Mouse (Mus musculus): ENCODE results near the gene Rhox3a2. TPM values are rescaled to one million over a fixed set of nuclear protein-coding genes. Genes with fewer than 3 reads are reported as not detected.
"Not testable (repeated sequence)": the region's sequence is repeated elsewhere in the genome, so short reads cannot be mapped to it uniquely, and the experiment has no call there.

Gene Rhox3a2
- total RNA-seq (2012; rRNA removed) (not detected in 2 replicates), polyA plus RNA-seq (2012; ENCODE audit: insufficient read depth in 1 of 2, insufficient read length in 2 of 2, low read depth in 1 of 2, low replicate concordance in 2 of 2, missing spikeins in 1 of 2) (not detected)

DNA sequence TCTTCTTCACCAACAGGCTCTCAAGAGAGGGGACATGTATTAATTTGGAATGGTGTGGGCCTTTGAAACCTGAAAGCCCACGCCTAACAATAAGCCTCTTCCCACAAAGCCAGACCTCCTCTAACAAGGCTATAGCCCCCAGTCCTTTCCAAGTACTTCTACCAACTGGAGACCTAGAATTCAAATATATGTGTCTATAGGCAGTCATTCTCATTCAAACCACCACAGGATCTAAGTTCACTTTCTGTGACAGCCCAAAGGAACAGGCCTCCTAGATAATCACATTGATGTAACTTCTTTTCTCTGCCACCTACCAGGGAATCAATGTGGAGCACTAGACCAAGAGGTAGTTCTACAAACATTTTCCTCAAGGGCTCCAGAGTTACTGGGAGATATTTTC, at the start of gene Rhox3a2:
TSS of gene Rhox3a2 (plus strand) at position 301 of the 400 bp plus-strand sequence.
- not testable (repeated sequence) for H3K4me3 ChIP-seq (ENCODE audit: control insufficient read depth in 1 of 2, insufficient read depth in 1 of 2, low read depth in 2 of 2, low read length in 2 of 2); H3K4me1 ChIP-seq (ENCODE audit: control insufficient read depth in 1 of 2, insufficient read depth in 2 of 2, low read length in 2 of 2); H3K27ac ChIP-seq (ENCODE audit: control insufficient read depth, low read depth, low read length); H3K9me3 ChIP-seq (replicated peaks; ENCODE audit: insufficient read depth, low read length); H3K79me2 ChIP-seq (ENCODE audit: control insufficient read depth, insufficient read depth, low read length, poor library complexity); H3K27me3 ChIP-seq (ENCODE audit: control insufficient read depth in 1 of 2, insufficient read depth in 2 of 2, low read length in 2 of 2); DNase-seq (ENCODE audit: low read depth, low spot score); H3K9ac ChIP-seq (ENCODE audit: control insufficient read depth, low read depth, low read length, poor library complexity, severe bottlenecking); H3K36me3 ChIP-seq (ENCODE audit: control insufficient read depth in 1 of 2, insufficient read depth in 2 of 2, low read length in 2 of 2)

DNA sequence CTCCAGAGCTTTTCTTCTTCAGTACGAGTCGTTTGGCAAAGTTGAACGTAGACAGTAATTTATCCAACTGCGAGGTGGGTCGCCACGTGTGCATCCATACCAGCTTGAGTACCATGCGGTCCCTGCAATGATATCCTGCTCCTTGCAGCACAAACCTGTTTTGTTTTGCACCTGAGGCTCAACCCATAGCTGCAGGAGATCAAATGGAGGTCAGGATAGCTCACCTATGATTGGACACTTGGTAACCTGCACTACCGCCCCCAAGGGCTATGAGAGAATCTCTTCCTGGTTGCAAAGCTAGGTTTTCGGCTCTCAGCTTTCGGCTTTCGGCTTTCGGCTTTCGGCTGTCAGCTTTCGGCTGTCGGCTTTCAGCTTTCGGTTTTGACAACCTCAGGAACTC, 10.7 kb downstream of the Rhox3a2 start, which contains the start of gene Rhox4a2:
TSS of gene Rhox4a2 (plus strand) at position 301 of the 400 bp plus-strand sequence.
- H3K4me1 ChIP-seq (ENCODE audit: control insufficient read depth in 1 of 2, insufficient read depth in 2 of 2, low read length in 2 of 2); DNase-seq (ENCODE audit: low read depth, low spot score); H3K4me3 ChIP-seq (ENCODE audit: control insufficient read depth in 1 of 2, insufficient read depth in 1 of 2, low read depth in 2 of 2, low read length in 2 of 2); H3K79me2 ChIP-seq (ENCODE audit: control insufficient read depth, insufficient read depth, low read length, poor library complexity); H3K9me3 ChIP-seq (replicated peaks; ENCODE audit: insufficient read depth, low read length); H3K9ac ChIP-seq (ENCODE audit: control insufficient read depth, low read depth, low read length, poor library complexity, severe bottlenecking); H3K27ac ChIP-seq (ENCODE audit: control insufficient read depth, low read depth, low read length); H3K27me3 ChIP-seq (ENCODE audit: control insufficient read depth in 1 of 2, insufficient read depth in 2 of 2, low read length in 2 of 2); H3K36me3 ChIP-seq (ENCODE audit: control insufficient read depth in 1 of 2, insufficient read depth in 2 of 2, low read length in 2 of 2): not testable (repeated sequence)

DNA sequence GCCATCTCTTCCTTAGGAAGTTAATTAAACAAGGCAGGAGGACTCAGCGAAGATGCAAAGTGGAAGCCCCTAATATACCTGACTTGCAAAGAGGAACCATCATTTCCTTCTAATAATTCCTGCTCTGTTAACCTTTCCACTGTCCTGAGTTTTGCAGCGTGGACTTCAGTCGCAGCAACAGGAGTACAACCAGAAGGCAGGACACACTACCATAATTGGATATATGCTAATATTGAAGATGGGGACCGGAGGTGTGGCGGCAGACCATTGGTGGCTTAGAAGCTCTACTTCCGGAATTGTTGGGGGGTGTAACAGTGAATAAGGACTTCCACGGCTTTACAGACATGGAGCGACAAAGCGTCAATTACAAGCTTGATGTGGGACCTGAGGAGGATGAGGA, 31.9 kb downstream of the Rhox3a2 start, which contains the start of gene Rhox2b:
TSS of gene Rhox2b (plus strand) at position 301 of the 400 bp plus-strand sequence.
- not testable (repeated sequence) for H3K4me1 ChIP-seq (ENCODE audit: control insufficient read depth in 1 of 2, insufficient read depth in 2 of 2, low read length in 2 of 2); H3K79me2 ChIP-seq (ENCODE audit: control insufficient read depth, insufficient read depth, low read length, poor library complexity); H3K9me3 ChIP-seq (replicated peaks; ENCODE audit: insufficient read depth, low read length); H3K4me3 ChIP-seq (ENCODE audit: control insufficient read depth in 1 of 2, insufficient read depth in 1 of 2, low read depth in 2 of 2, low read length in 2 of 2); H3K27ac ChIP-seq (ENCODE audit: control insufficient read depth, low read depth, low read length); DNase-seq (ENCODE audit: low read depth, low spot score); H3K9ac ChIP-seq (ENCODE audit: control insufficient read depth, low read depth, low read length, poor library complexity, severe bottlenecking); H3K27me3 ChIP-seq (ENCODE audit: control insufficient read depth in 1 of 2, insufficient read depth in 2 of 2, low read length in 2 of 2); H3K36me3 ChIP-seq (ENCODE audit: control insufficient read depth in 1 of 2, insufficient read depth in 2 of 2, low read length in 2 of 2)

DNA sequence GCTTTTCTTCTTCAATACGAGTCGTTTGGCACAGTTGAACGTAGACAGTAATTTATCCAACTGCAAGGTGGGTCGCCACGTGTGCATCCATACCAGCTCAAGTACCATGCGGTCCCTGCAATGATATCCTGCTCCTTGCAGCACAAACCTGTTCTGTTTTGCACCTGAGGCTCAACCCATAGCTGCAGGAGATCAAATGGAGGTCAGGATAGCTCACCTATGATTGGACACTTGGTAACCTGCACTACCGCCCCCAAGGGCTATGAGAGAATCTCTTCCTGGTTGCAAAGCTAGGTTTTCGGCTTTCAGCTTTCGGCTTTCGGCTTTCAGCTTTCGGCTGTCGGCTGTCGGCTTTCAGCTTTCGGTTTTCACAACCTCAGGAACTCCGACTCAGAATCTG, 52.4 kb downstream of the Rhox3a2 start, which contains the start of gene Rhox4b:
TSS of gene Rhox4b (plus strand) at position 301 of the 400 bp plus-strand sequence.
- H3K9ac ChIP-seq (ENCODE audit: control insufficient read depth, low read depth, low read length, poor library complexity, severe bottlenecking); H3K9me3 ChIP-seq (replicated peaks; ENCODE audit: insufficient read depth, low read length); H3K27ac ChIP-seq (ENCODE audit: control insufficient read depth, low read depth, low read length); H3K79me2 ChIP-seq (ENCODE audit: control insufficient read depth, insufficient read depth, low read length, poor library complexity); DNase-seq (ENCODE audit: low read depth, low spot score); H3K4me1 ChIP-seq (ENCODE audit: control insufficient read depth in 1 of 2, insufficient read depth in 2 of 2, low read length in 2 of 2); H3K4me3 ChIP-seq (ENCODE audit: control insufficient read depth in 1 of 2, insufficient read depth in 1 of 2, low read depth in 2 of 2, low read length in 2 of 2); H3K27me3 ChIP-seq (ENCODE audit: control insufficient read depth in 1 of 2, insufficient read depth in 2 of 2, low read length in 2 of 2); H3K36me3 ChIP-seq (ENCODE audit: control insufficient read depth in 1 of 2, insufficient read depth in 2 of 2, low read length in 2 of 2): not testable (repeated sequence)

Other genes with a start within 250 kb of the Rhox3a2 start
- gene Akap14, start 211.2 kb upstream of the Rhox3a2 start, total RNA-seq (2012; rRNA removed), result not detected in 2 replicates
- under 1 TPM in 1 of 2 experiments, not detected in 1; 0.08 TPM for gene Akap14, start 211.2 kb upstream of the Rhox3a2 start, polyA plus RNA-seq (2012; ENCODE audit: insufficient read depth in 1 of 2, insufficient read length in 2 of 2, low read depth in 1 of 2, low replicate concordance in 2 of 2, missing spikeins in 1 of 2)
- 322 and 341 TPM in 2 replicates for gene Ndufa1, start 188.9 kb upstream of the Rhox3a2 start, total RNA-seq (2012; rRNA removed)
- gene Ndufa1, start 188.9 kb upstream of the Rhox3a2 start, polyA plus RNA-seq (2012; ENCODE audit: insufficient read depth in 1 of 2, insufficient read length in 2 of 2, low read depth in 1 of 2, low replicate concordance in 2 of 2, missing spikeins in 1 of 2), result 100 to 1,000 TPM in 1 of 2 experiments, not detected in 1; 245 TPM
- gene Rnf113a1, start 188.8 kb upstream of the Rhox3a2 start, total RNA-seq (2012; rRNA removed), result 6.1 and 6.7 TPM in 2 replicates
- gene Rnf113a1, start 188.8 kb upstream of the Rhox3a2 start, polyA plus RNA-seq (2012; ENCODE audit: insufficient read depth in 1 of 2, insufficient read length in 2 of 2, low read depth in 1 of 2, low replicate concordance in 2 of 2, missing spikeins in 1 of 2), result 1 to 10 TPM in 1 of 2 experiments, not detected in 1; 8.8 TPM
- not detected in 2 replicates for gene Gm9, start 169.0 kb upstream of the Rhox3a2 start, total RNA-seq (2012; rRNA removed)
- gene Gm9, start 169.0 kb upstream of the Rhox3a2 start, polyA plus RNA-seq (2012; ENCODE audit: insufficient read depth in 1 of 2, insufficient read length in 2 of 2, low read depth in 1 of 2, low replicate concordance in 2 of 2, missing spikeins in 1 of 2), result not detected
- gene Rhox1, start 157.8 kb upstream of the Rhox3a2 start, total RNA-seq (2012; rRNA removed), result not detected in 2 replicates
- gene Rhox1, start 157.8 kb upstream of the Rhox3a2 start, polyA plus RNA-seq (2012; ENCODE audit: insufficient read depth in 1 of 2, insufficient read length in 2 of 2, low read depth in 1 of 2, low replicate concordance in 2 of 2, missing spikeins in 1 of 2), result not detected
- gene Rhox2a, start 135.1 kb upstream of the Rhox3a2 start, total RNA-seq (2012; rRNA removed), result not detected in 2 replicates
- not detected for gene Rhox2a, start 135.1 kb upstream of the Rhox3a2 start, polyA plus RNA-seq (2012; ENCODE audit: insufficient read depth in 1 of 2, insufficient read length in 2 of 2, low read depth in 1 of 2, low replicate concordance in 2 of 2, missing spikeins in 1 of 2)
- not detected in 2 replicates for gene Rhox3a, start 130.1 kb upstream of the Rhox3a2 start, total RNA-seq (2012; rRNA removed)
- gene Rhox3a, start 130.1 kb upstream of the Rhox3a2 start, polyA plus RNA-seq (2012; ENCODE audit: insufficient read depth in 1 of 2, insufficient read length in 2 of 2, low read depth in 1 of 2, low replicate concordance in 2 of 2, missing spikeins in 1 of 2), result not detected
- gene Rhox4a, start 114.7 kb upstream of the Rhox3a2 start, total RNA-seq (2012; rRNA removed), result not detected in 2 replicates
- gene Rhox4a, start 114.7 kb upstream of the Rhox3a2 start, polyA plus RNA-seq (2012; ENCODE audit: insufficient read depth in 1 of 2, insufficient read length in 2 of 2, low read depth in 1 of 2, low replicate concordance in 2 of 2, missing spikeins in 1 of 2), result not detected
- not detected in 2 replicates for gene Rhox4a2, start 10.8 kb downstream of the Rhox3a2 start, total RNA-seq (2012; rRNA removed)
- gene Rhox4a2, start 10.8 kb downstream of the Rhox3a2 start, polyA plus RNA-seq (2012; ENCODE audit: insufficient read depth in 1 of 2, insufficient read length in 2 of 2, low read depth in 1 of 2, low replicate concordance in 2 of 2, missing spikeins in 1 of 2), result not detected
- gene Rhox2b, start 32.0 kb downstream of the Rhox3a2 start, total RNA-seq (2012; rRNA removed), result not detected in 2 replicates
- not detected for gene Rhox2b, start 32.0 kb downstream of the Rhox3a2 start, polyA plus RNA-seq (2012; ENCODE audit: insufficient read depth in 1 of 2, insufficient read length in 2 of 2, low read depth in 1 of 2, low replicate concordance in 2 of 2, missing spikeins in 1 of 2)
- gene Rhox4b, start 52.5 kb downstream of the Rhox3a2 start, total RNA-seq (2012; rRNA removed), result not detected in 2 replicates
- gene Rhox4b, start 52.5 kb downstream of the Rhox3a2 start, polyA plus RNA-seq (2012; ENCODE audit: insufficient read depth in 1 of 2, insufficient read length in 2 of 2, low read depth in 1 of 2, low replicate concordance in 2 of 2, missing spikeins in 1 of 2), result not detected
- not detected in 2 replicates for gene Rhox2c, start 73.7 kb downstream of the Rhox3a2 start, total RNA-seq (2012; rRNA removed)
- gene Rhox2c, start 73.7 kb downstream of the Rhox3a2 start, polyA plus RNA-seq (2012; ENCODE audit: insufficient read depth in 1 of 2, insufficient read length in 2 of 2, low read depth in 1 of 2, low replicate concordance in 2 of 2, missing spikeins in 1 of 2), result not detected
- not detected in 2 replicates for gene Rhox3c, start 78.6 kb downstream of the Rhox3a2 start, total RNA-seq (2012; rRNA removed)
- gene Rhox3c, start 78.6 kb downstream of the Rhox3a2 start, polyA plus RNA-seq (2012; ENCODE audit: insufficient read depth in 1 of 2, insufficient read length in 2 of 2, low read depth in 1 of 2, low replicate concordance in 2 of 2, missing spikeins in 1 of 2), result not detected
- not detected in 2 replicates for gene Rhox4c, start 100.3 kb downstream of the Rhox3a2 start, total RNA-seq (2012; rRNA removed)
- not detected for gene Rhox4c, start 100.3 kb downstream of the Rhox3a2 start, polyA plus RNA-seq (2012; ENCODE audit: insufficient read depth in 1 of 2, insufficient read length in 2 of 2, low read depth in 1 of 2, low replicate concordance in 2 of 2, missing spikeins in 1 of 2)
- gene Rhox2d, start 113.4 kb downstream of the Rhox3a2 start, total RNA-seq (2012; rRNA removed), result not detected in 2 replicates
- not detected for gene Rhox2d, start 113.4 kb downstream of the Rhox3a2 start, polyA plus RNA-seq (2012; ENCODE audit: insufficient read depth in 1 of 2, insufficient read length in 2 of 2, low read depth in 1 of 2, low replicate concordance in 2 of 2, missing spikeins in 1 of 2)
- not detected in 2 replicates for gene Rhox4d, start 134.3 kb downstream of the Rhox3a2 start, total RNA-seq (2012; rRNA removed)
- gene Rhox4d, start 134.3 kb downstream of the Rhox3a2 start, polyA plus RNA-seq (2012; ENCODE audit: insufficient read depth in 1 of 2, insufficient read length in 2 of 2, low read depth in 1 of 2, low replicate concordance in 2 of 2, missing spikeins in 1 of 2), result not detected
- not detected in 2 replicates for gene Rhox2e, start 150.4 kb downstream of the Rhox3a2 start, total RNA-seq (2012; rRNA removed)
- gene Rhox2e, start 150.4 kb downstream of the Rhox3a2 start, polyA plus RNA-seq (2012; ENCODE audit: insufficient read depth in 1 of 2, insufficient read length in 2 of 2, low read depth in 1 of 2, low replicate concordance in 2 of 2, missing spikeins in 1 of 2), result not detected
- not detected in 2 replicates for gene Rhox3e, start 162.0 kb downstream of the Rhox3a2 start, total RNA-seq (2012; rRNA removed)
- gene Rhox3e, start 162.0 kb downstream of the Rhox3a2 start, polyA plus RNA-seq (2012; ENCODE audit: insufficient read depth in 1 of 2, insufficient read length in 2 of 2, low read depth in 1 of 2, low replicate concordance in 2 of 2, missing spikeins in 1 of 2), result not detected
- not detected in 2 replicates for gene Rhox4e, start 177.4 kb downstream of the Rhox3a2 start, total RNA-seq (2012; rRNA removed)
- gene Rhox4e, start 177.4 kb downstream of the Rhox3a2 start, polyA plus RNA-seq (2012; ENCODE audit: insufficient read depth in 1 of 2, insufficient read length in 2 of 2, low read depth in 1 of 2, low replicate concordance in 2 of 2, missing spikeins in 1 of 2), result not detected
- gene Rhox2f, start 191.4 kb downstream of the Rhox3a2 start, total RNA-seq (2012; rRNA removed), result not detected in 2 replicates
- gene Rhox2f, start 191.4 kb downstream of the Rhox3a2 start, polyA plus RNA-seq (2012; ENCODE audit: insufficient read depth in 1 of 2, insufficient read length in 2 of 2, low read depth in 1 of 2, low replicate concordance in 2 of 2, missing spikeins in 1 of 2), result not detected
- not detected in 2 replicates for gene Rhox3f, start 201.0 kb downstream of the Rhox3a2 start, total RNA-seq (2012; rRNA removed)
- not detected for gene Rhox3f, start 201.0 kb downstream of the Rhox3a2 start, polyA plus RNA-seq (2012; ENCODE audit: insufficient read depth in 1 of 2, insufficient read length in 2 of 2, low read depth in 1 of 2, low replicate concordance in 2 of 2, missing spikeins in 1 of 2)
- gene Rhox4f, start 227.7 kb downstream of the Rhox3a2 start, total RNA-seq (2012; rRNA removed), result not detected in 2 replicates
- not detected for gene Rhox4f, start 227.7 kb downstream of the Rhox3a2 start, polyA plus RNA-seq (2012; ENCODE audit: insufficient read depth in 1 of 2, insufficient read length in 2 of 2, low read depth in 1 of 2, low replicate concordance in 2 of 2, missing spikeins in 1 of 2)
- gene Rhox3g, start 248.6 kb downstream of the Rhox3a2 start, total RNA-seq (2012; rRNA removed), result not detected in 2 replicates
- not detected for gene Rhox3g, start 248.6 kb downstream of the Rhox3a2 start, polyA plus RNA-seq (2012; ENCODE audit: insufficient read depth in 1 of 2, insufficient read length in 2 of 2, low read depth in 1 of 2, low replicate concordance in 2 of 2, missing spikeins in 1 of 2)